Mouse (Mus musculus): ENCODE data around the gene Cfap73. TPM values are rescaled to one million over a fixed set of nuclear protein-coding genes. Genes with fewer than 3 reads are reported as not detected.

The Cfap73 gene
- total and polyA plus RNA-seq, 3 experiments: 0.16 TPM; not detected in 2

- H3K4me3 ChIP-seq: peak overlapping the region; percentile 80
- peaks cover 6% of the 10 kb centered on the region for H3K4me1 ChIP-seq (ENCODE audit: control insufficient read depth, insufficient read depth, low read length)
- peak overlapping the region; percentile 78 for H3K9ac ChIP-seq (ENCODE audit: low read depth, low read length)
- no peaks in the 10 kb centered on the region for H3K27me3 ChIP-seq (ENCODE audit: control insufficient read depth, insufficient read depth, low read length)
- no peaks in the 10 kb centered on the region for H3K36me3 ChIP-seq (ENCODE audit: control insufficient read depth, insufficient read depth, low read length)
- H3K27ac ChIP-seq: peak overlapping the region; percentile 99
- peak; percentile 99 to 100 for DNase-seq
- intact Hi-C loops (cut with DNase I): no loop called here
- WGBS: under 1% methylated on average over 69 of the region's 69 CpGs
- TF ChIP-seq CTCF (IDR thresholded peaks at IDR 0.05): no peak
- TF ChIP-seq EP300 (IDR thresholded peaks at IDR 0.05; ENCODE audit: insufficient read depth, low read depth, low read length): no peak
- TF ChIP-seq POLR2A (IDR thresholded peaks at IDR 0.05; ENCODE audit: insufficient read depth, low read depth, low read length): peak; percentile 83
- no peaks in the 10 kb centered on the region; the same call in 1 of the 2 replicates for H3K79me2 ChIP-seq (replicated peaks; ENCODE audit: control insufficient read depth, insufficient read depth, low read length)
Observed at GRCm38 (mm10) chr5:120612822-120613604, 21.0 kb downstream of the Cfap73 start.

DNA sequence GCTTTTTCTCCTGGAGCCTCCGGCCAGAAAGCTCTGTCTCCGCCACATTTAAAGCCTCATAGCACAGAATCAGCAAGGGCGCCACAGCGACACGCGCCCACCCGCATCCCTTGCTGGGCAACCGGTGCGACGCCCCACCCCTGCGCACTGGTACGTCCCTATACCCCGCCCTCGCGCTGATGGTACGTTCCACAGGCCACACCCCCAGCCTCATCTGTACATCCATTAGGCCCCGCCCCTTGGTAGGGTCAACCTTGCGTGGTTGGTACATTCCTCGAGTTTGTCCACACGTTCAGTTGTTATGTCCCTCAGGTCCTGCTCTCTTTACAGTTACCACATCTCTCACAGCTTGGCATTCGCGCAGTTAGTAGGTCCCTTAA is 21.6 kb downstream of the Cfap73 start, which contains the start of the genes Rita1 and Ddx54:
Rita1 (minus strand) TSS at position 148 of the 380 bp plus-strand sequence.
Ddx54 (plus strand) TSS at position 298 of the 380 bp plus-strand sequence.
- TF ChIP-seq CTCF (IDR thresholded peaks at IDR 0.05): no peak
- TF ChIP-seq EP300 (IDR thresholded peaks at IDR 0.05; ENCODE audit: insufficient read depth, low read depth, low read length): peak; percentile 93
- peak; percentile 62; the same call in 1 of the 2 replicates for TF ChIP-seq POLR2A (IDR thresholded peaks at IDR 0.05; ENCODE audit: insufficient read depth, low read depth, low read length)
- intact Hi-C loops (cut with DNase I): no loop called here
- 1% methylated on average over 22 of the region's 22 CpGs for WGBS
- peak within 1 kb of the TSS; percentile 78 for H3K9ac ChIP-seq (ENCODE audit: low read depth, low read length)
- H3K27me3 ChIP-seq (ENCODE audit: control insufficient read depth, insufficient read depth, low read length): no peaks in the 10 kb centered on the region
- H3K4me3 ChIP-seq: peak within 1 kb of the TSS; percentile 80
- peak; percentile 97 to 98 for DNase-seq
- H3K27ac ChIP-seq: peak within 1 kb of the TSS; percentile 99
- H3K4me1 ChIP-seq (ENCODE audit: control insufficient read depth, insufficient read depth, low read length): peaks cover 6% of the 10 kb centered on the region
- H3K79me2 ChIP-seq (replicated peaks; ENCODE audit: control insufficient read depth, insufficient read depth, low read length): no peaks in the 10 kb centered on the region; the same call in 1 of the 2 replicates
- no peaks in the 10 kb centered on the region for H3K36me3 ChIP-seq (ENCODE audit: control insufficient read depth, insufficient read depth, low read length)

GRCm38 (mm10) chr5:120611416-120611815 is 22.6 kb downstream of the Cfap73 start:
- WGBS: 57% methylated on average over 8 of the region's 8 CpGs

DNA sequence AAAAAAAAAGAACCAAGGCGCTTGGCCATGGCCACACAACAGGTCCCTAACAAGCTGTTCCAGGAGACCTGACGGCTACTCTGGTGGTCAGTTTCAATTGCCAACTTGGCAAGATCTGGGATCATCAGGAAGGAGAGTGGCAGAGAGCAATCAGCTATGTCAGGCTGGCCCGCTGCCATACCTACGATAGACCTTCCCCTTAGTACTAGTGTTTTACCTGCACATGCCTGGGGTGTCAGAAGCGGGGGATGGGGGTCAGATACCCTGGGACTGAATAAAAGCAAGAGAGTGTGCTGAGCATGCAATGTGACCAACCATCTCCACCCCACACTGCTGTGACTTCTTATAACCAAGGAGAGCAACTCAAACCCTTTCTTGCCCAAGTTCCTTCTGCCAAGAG is 23.1 kb downstream of the Cfap73 start:
- H3K36me3 ChIP-seq (ENCODE audit: control insufficient read depth, insufficient read depth, low read length): no peaks in the 10 kb centered on the region
- H3K27me3 ChIP-seq (ENCODE audit: control insufficient read depth, insufficient read depth, low read length): no peaks in the 10 kb centered on the region
- H3K9ac ChIP-seq (ENCODE audit: low read depth, low read length): no peak overlapping the region
- intact Hi-C loops (cut with DNase I): no loop called here
- no peak for TF ChIP-seq EP300 (IDR thresholded peaks at IDR 0.05; ENCODE audit: insufficient read depth, low read depth, low read length)
- TF ChIP-seq POLR2A (IDR thresholded peaks at IDR 0.05; ENCODE audit: insufficient read depth, low read depth, low read length): no peak
- TF ChIP-seq CTCF (IDR thresholded peaks at IDR 0.05): no peak
- H3K4me3 ChIP-seq: no peak overlapping the region
- H3K4me1 ChIP-seq (ENCODE audit: control insufficient read depth, insufficient read depth, low read length): peaks cover 6% of the 10 kb centered on the region
- DNase-seq: no peak
- no peak overlapping the region for H3K27ac ChIP-seq
- no peaks in the 10 kb centered on the region; the same call in 1 of the 2 replicates for H3K79me2 ChIP-seq (replicated peaks; ENCODE audit: control insufficient read depth, insufficient read depth, low read length)
- 93% methylated on average over 5 of the region's 5 CpGs for WGBS

More at GRCm38 (mm10) chr5:120611416-120611815, 22.6 kb downstream of the Cfap73 start:
- H3K27ac ChIP-seq: no peak overlapping the region; the same call in 1 of the 2 replicates
- TF ChIP-seq EP300 (IDR thresholded peaks at IDR 0.05; ENCODE audit: insufficient read depth, low read depth, low read length): no peak
- TF ChIP-seq POLR2A (IDR thresholded peaks at IDR 0.05; ENCODE audit: insufficient read depth, low read depth, low read length): no peak
- TF ChIP-seq CTCF (IDR thresholded peaks at IDR 0.05): no peak
- no peaks in the 10 kb centered on the region; the same call in 1 of the 2 replicates for H3K79me2 ChIP-seq (replicated peaks; ENCODE audit: control insufficient read depth, insufficient read depth, low read length)
- no peaks in the 10 kb centered on the region for H3K27me3 ChIP-seq (ENCODE audit: control insufficient read depth, insufficient read depth, low read length)
- H3K9ac ChIP-seq (ENCODE audit: low read depth, low read length): peak overlapping the region; percentile 25; the same call in 1 of the 2 replicates
- H3K36me3 ChIP-seq (ENCODE audit: control insufficient read depth, insufficient read depth, low read length): no peaks in the 10 kb centered on the region
- peak overlapping the region; percentile 74 for H3K4me3 ChIP-seq
- peaks cover 6% of the 10 kb centered on the region for H3K4me1 ChIP-seq (ENCODE audit: control insufficient read depth, insufficient read depth, low read length)
- intact Hi-C loops (cut with DNase I): no loop called here
- no peak for DNase-seq

GRCm38 (mm10) chr5:120609246-120609775 is 24.7 kb downstream of the Cfap73 start:
- Histone ChIP-seq H3K9ac (ENCODE audit: low read depth, low read length) (no peak overlapping the region), H3K4me1 (ENCODE audit: control insufficient read depth, insufficient read depth, low read length) (peaks cover 7% of the 10 kb centered on the region), H3K4me3 (no peak overlapping the region), H3K27me3 (ENCODE audit: control insufficient read depth, insufficient read depth, low read length) (no peaks in the 10 kb centered on the region), H3K27ac (no peak overlapping the region), H3K36me3 (ENCODE audit: control insufficient read depth, insufficient read depth, low read length) (no peaks in the 10 kb centered on the region), H3K79me2 (replicated peaks; ENCODE audit: control insufficient read depth, insufficient read depth, low read length) (no peaks in the 10 kb centered on the region)
- intact Hi-C loops (cut with DNase I): no loop called here
- 75% methylated on average over 16 of the region's 16 CpGs for WGBS
- no peak for DNase-seq
- TF ChIP-seq POLR2A (IDR thresholded peaks at IDR 0.05; ENCODE audit: insufficient read depth, low read depth, low read length) (no peak), EP300 (IDR thresholded peaks at IDR 0.05; ENCODE audit: insufficient read depth, low read depth, low read length) (no peak), CTCF (IDR thresholded peaks at IDR 0.05) (no peak)

Data from heart, adult 2 months (tissue).